Mouse (Mus musculus) layer of hippocampus, adult 8-10 months (tissue): ENCODE data around the gene Myb. TPM values are rescaled to one million over a fixed set of nuclear protein-coding genes. Genes with fewer than 3 reads are reported as not detected.

ENCODE experiments used
- DNase-seq, 2 experiments: peaks; one replicate each; pipeline ENCODE4 v3.0.0; 2022; ENCODE audit warnings: low spot score in 2 of 2
- total RNA-seq, 4 experiments: library from RNA; stranded (reverse); gene quantifications; 2 replicates each; pipeline ENCODE4 v1.2.4; 2022

Myb gene
- total RNA-seq, 4 experiments from 2014 or later: 0.54 to 0.71 (median 0.63) TPM

DNA sequence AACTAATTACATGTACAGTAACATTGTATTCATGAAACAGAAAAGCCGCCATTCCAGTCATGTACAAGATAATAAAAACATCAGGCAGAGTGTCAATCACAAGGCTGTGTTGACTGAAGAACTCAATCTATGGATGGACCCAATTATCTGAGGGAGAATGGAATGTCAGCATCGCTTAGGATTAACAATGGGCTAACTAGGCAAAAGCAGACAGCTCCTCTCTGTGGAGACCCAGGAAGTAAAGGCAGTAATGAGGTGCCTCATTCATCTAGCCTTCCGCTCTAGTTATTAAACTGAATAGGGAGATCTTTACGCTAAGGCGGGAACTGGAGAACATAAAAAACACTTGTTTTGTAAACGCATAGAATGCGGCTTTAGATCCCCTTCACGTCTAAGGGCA is 78.3 kb downstream of the Myb start:
- DNase-seq: no peak

GRCm38 (mm10) chr10:21077151-21077719 is 83.5 kb downstream of the Myb start:
- DNase-seq: no peak

DNA sequence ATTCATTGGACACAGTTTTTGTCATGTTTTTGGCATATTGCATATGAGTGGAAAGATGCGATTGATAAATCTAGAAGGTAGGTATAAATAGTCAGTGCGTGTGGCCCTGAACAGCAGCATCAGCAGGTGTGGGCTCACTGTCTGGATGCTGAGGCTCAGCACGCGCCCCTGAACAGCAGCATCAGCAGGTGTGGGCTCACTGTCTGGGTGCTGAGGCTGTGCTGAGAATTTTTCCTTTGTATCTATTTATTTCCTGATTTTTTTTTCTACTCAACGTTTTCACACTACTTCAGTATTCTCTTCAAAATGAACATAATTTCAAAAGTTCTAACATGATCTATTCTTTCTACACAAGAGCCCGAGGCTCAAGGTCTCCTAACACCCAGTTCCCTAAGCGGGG is 84.1 kb downstream of the Myb start:
- DNase-seq: no peak

- DNase-seq: no peak
These were observed 84.6 kb downstream of the Myb start for GRCm38 (mm10) chr10:21076137-21076536.

Other genes starting within 250 kb of the Myb start
- 100 to 1,000 TPM; 202 to 270 (median 245) TPM for gene Ahi1, start 208.4 kb downstream of the Myb start, total RNA-seq
- 10 to 100 TPM; 53.7 to 72.2 (median 64.1) TPM for gene Hbs1l, start 135.0 kb upstream of the Myb start, total RNA-seq
- under 1 TPM in 2 of 4 experiments, not detected in 2; 0.37 to 0.87 TPM for gene Aldh8a1, start 216.3 kb upstream of the Myb start, total RNA-seq